Mouse (Mus musculus): Measurements from ENCODE around the gene L3mbtl1.

The L3mbtl1 gene

DNA sequence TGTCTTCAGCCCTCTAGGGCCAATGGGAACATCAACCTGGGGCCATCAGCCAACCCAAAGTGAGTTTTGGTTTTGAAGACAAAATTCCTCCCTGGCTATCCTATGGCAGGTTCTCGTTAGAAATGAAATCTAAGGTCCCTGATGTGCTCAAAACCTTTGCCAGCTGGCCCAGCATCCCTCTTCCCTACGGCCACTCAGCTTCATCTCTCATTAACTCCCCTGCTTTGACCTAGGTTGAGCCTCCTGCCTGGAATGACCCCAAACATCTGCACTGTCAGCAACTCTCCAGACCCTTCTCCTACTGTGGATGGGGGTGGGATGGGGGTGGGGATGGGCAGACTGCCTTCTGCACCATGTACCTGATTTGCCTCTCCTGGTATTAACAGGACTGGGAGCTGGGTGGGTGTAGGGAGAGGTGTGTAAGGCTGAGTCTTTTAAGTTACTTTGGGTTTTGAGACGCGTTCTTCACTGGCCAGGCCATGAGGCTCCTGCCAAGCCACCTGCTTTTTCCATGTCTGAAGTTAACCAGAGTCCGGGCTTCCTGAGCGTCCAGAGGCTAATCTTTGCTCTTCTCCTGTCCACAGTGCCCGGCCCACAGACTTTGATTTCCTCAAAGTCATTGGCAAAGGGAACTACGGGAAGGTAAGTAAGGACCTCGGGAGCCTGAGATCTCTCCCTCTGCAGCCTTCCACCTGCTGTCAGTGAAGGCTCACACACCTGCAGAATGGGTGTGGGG is 50.8 kb downstream of the L3mbtl1 start:
- no peak for DNase-seq (ENCODE audit: low spot score in 2 of 2)

GRCm38 (mm10) chr2:162998528-162999230 is 55.4 kb downstream of the L3mbtl1 start:
- DNase-seq (ENCODE audit: low spot score in 2 of 2), result peak in 1 of 2 experiments; percentile 69

GRCm38 (mm10) chr2:162999744-163000143 is 56.5 kb downstream of the L3mbtl1 start:
- no peak for DNase-seq (ENCODE audit: low spot score in 2 of 2)

GRCm38 (mm10) chr2:163001071-163001470 is 57.8 kb downstream of the L3mbtl1 start:
- DNase-seq (ENCODE audit: low spot score in 2 of 2), result no peak

- DNase-seq (ENCODE audit: low spot score in 2 of 2), result no peak
Observed at GRCm38 (mm10) chr2:163007299-163007698, 64.0 kb downstream of the L3mbtl1 start.

GRCm38 (mm10) chr2:163016916-163017743 is 73.9 kb downstream of the L3mbtl1 start, which contains the start of gene Ift52:
Gene Ift52, plus strand, starts transcription at chr2:163017354.
- peak; percentile 74 to 91 for DNase-seq (ENCODE audit: low spot score in 2 of 2)

Measured in left cerebral cortex, adult 9 months (tissue).